Mouse (Mus musculus): ENCODE results near the gene Rad9a.

- no peak for TF ChIP-seq CTCF (IDR thresholded peaks at IDR 0.05; ENCODE audit: control insufficient read depth, insufficient read depth, insufficient read length)
- no peak for TF ChIP-seq MYOG (IDR thresholded peaks at IDR 0.05; ENCODE audit: control insufficient read depth, extremely low read depth, insufficient read length)
- TF ChIP-seq USF1 (IDR thresholded peaks at IDR 0.05; ENCODE audit: low read depth), result no peak
These were observed 33.1 kb upstream of the Rad9a start for GRCm38 (mm10) chr19:4234548-4234947.

Data from C2C12 (cell line).